Mouse (Mus musculus) E14TG2a.4 (cell line): ENCODE measurements around the gene Arl5b.

Experiments
- CTCF ChIP-seq: conservative IDR thresholded peaks from 2 replicates; pipeline ENCODE4 v1.5.1; 2014; ENCODE audit warnings: low read length
- POU5F1 ChIP-seq: IDR thresholded peaks from 2 replicates; pipeline ENCODE4 v1.6.1; 2014; ENCODE audit warnings: low read length, borderline replicate concordance

- TF ChIP-seq CTCF, result no peak
- no peak for TF ChIP-seq POU5F1
Measured at GRCm38 (mm10) chr2:15087308-15087707, 38.1 kb downstream of the Arl5b start.
